Mouse (Mus musculus) intestine, embryonic 15.5 days (tissue): ENCODE data around the gene Fndc3b. TPM values are rescaled to one million over a fixed set of nuclear protein-coding genes. Genes with fewer than 3 reads are reported as not detected.
A peak's percentile ranks its signal among the peaks of the same experiment; 100 is the strongest.

ENCODE experiments used
- ATAC-seq: fragments of 200-750 bp; cut with Nextera tagmentation; 2 replicates; pipeline ENCODE4 v1.8.0; 2017; ENCODE audit warnings: moderate TSS enrichment, moderate library complexity
- H3K27ac ChIP-seq: fragments of 300-500 bp; sonication (generic); 2 replicates; pipeline ENCODE4 v1.5.1; 2015; ENCODE audit warnings: mild to moderate bottlenecking, inconsistent platforms
- H3K27me3 ChIP-seq: fragments of 300-500 bp; sonication (generic); replicated peaks from 2 replicates; pipeline ENCODE4 v1.6.1; 2015; ENCODE audit warnings: inconsistent platforms
- H3K36me3 ChIP-seq: fragments of 300-500 bp; sonication (generic); 2 replicates; pipeline ENCODE4 v1.6.1; 2015; ENCODE audit warnings: inconsistent platforms
- H3K4me1 ChIP-seq: fragments of 300-500 bp; sonication (generic); replicated peaks from 2 replicates; pipeline ENCODE4 v1.6.1; 2015; ENCODE audit warnings: inconsistent platforms
- H3K4me2 ChIP-seq: fragments of 300-500 bp; sonication (generic); replicated peaks from 2 replicates; pipeline ENCODE4 v1.6.1; 2015; ENCODE audit warnings: mild to moderate bottlenecking, inconsistent platforms
- H3K4me3 ChIP-seq: fragments of 300-500 bp; sonication (generic); replicated peaks from 2 replicates; pipeline ENCODE4 v1.5.1; 2015; ENCODE audit warnings: inconsistent platforms
- H3K9ac ChIP-seq: fragments of 300-500 bp; sonication (generic); 2 replicates; pipeline ENCODE4 v1.6.1; 2015; ENCODE audit warnings: inconsistent platforms
- H3K9me3 ChIP-seq: fragments of 300-500 bp; sonication (generic); 2 replicates; pipeline ENCODE4 v1.6.1; 2016; ENCODE audit warnings: inconsistent platforms
- WGBS: fragments of 180-500 bp; shearing (Covaris S2); methylation state at CpG from one replicate; pipeline ENCODE4 v1.1.7; 2015; 5-methylcytosine and 5-hydroxymethylcytosine counted together
- polyA plus RNA-seq: library from polyadenylated mRNA; unstranded; fragments of >200 nt; fragmentation: Nextera tagmentation; extraction: Ambion mirVana; gene quantifications from 2 replicates; pipeline ENCODE4 v1.2.1, GENCODE M21; 2015

Gene Fndc3b
- polyA plus RNA-seq, 1 experiment from 2014 or later = 20.1 TPM

- Histone ChIP-seq H3K36me3 (no peaks in the 10 kb centered on the region), H3K4me2 (no peak overlapping the region), H3K27me3 (no peaks in the 10 kb centered on the region), H3K9ac (no peak overlapping the region), H3K9me3 (no peaks in the 10 kb centered on the region), H3K4me3 (no peak overlapping the region), H3K4me1 (peaks cover 10% of the 10 kb centered on the region), H3K27ac (no peak overlapping the region)
- 84% methylated on average over 10 of the region's 10 CpGs for WGBS
- no peak for ATAC-seq
Measured at GRCm38 (mm10) chr3:27577349-27578025, 133.6 kb downstream of the Fndc3b start.

GRCm38 (mm10) chr3:27574241-27574640, 136.9 kb downstream of the Fndc3b start:
- no peak overlapping the region for H3K4me2 ChIP-seq
- 62% methylated on average over 9 of the region's 9 CpGs for WGBS

GRCm38 (mm10) chr3:27573458-27573857, 137.6 kb downstream of the Fndc3b start:
- 23% methylated on average over 11 of the region's 11 CpGs for WGBS
- Histone ChIP-seq H3K4me2 (no peak overlapping the region), H3K36me3 (no peaks in the 10 kb centered on the region), H3K27me3 (no peaks in the 10 kb centered on the region), H3K27ac (peak overlapping the region; percentile 11; the same call in 1 of the 2 replicates), H3K9me3 (no peaks in the 10 kb centered on the region), H3K4me1 (peaks cover 15% of the 10 kb centered on the region), H3K4me3 (no peak overlapping the region), H3K9ac (no peak overlapping the region)
- ATAC-seq = peak; percentile 62; the same call in 1 of the 2 replicates

More at GRCm38 (mm10) chr3:27574241-27574640, 136.9 kb downstream of the Fndc3b start:
- no peak overlapping the region for H3K27ac ChIP-seq
- H3K36me3 ChIP-seq = no peaks in the 10 kb centered on the region
- H3K9me3 ChIP-seq = no peaks in the 10 kb centered on the region
- ATAC-seq = no peak
- peaks cover 15% of the 10 kb centered on the region for H3K4me1 ChIP-seq
- no peaks in the 10 kb centered on the region for H3K27me3 ChIP-seq
- no peak overlapping the region for H3K9ac ChIP-seq
- no peak overlapping the region for H3K4me3 ChIP-seq

- Histone ChIP-seq H3K9me3 (no peaks in the 10 kb centered on the region), H3K4me1 (peaks cover 15% of the 10 kb centered on the region), H3K27me3 (no peaks in the 10 kb centered on the region), H3K27ac (no peak overlapping the region), H3K4me3 (no peak overlapping the region), H3K36me3 (no peaks in the 10 kb centered on the region), H3K9ac (no peak overlapping the region), H3K4me2 (no peak overlapping the region)
- 35% methylated on average over 6 of the region's 6 CpGs for WGBS
- ATAC-seq = peak; percentile 72
Measured at GRCm38 (mm10) chr3:27572305-27572704, 138.8 kb downstream of the Fndc3b start.

GRCm38 (mm10) chr3:27565314-27565713, 145.8 kb downstream of the Fndc3b start:
- Histone ChIP-seq H3K27me3 (no peaks in the 10 kb centered on the region), H3K4me1 (0 out of 2 replicates have a peak, but pooled peaks cover 3% of the 10 kb centered on the region), H3K27ac (no peak overlapping the region), H3K9me3 (no peaks in the 10 kb centered on the region), H3K4me2 (no peak overlapping the region), H3K9ac (no peak overlapping the region), H3K36me3 (no peaks in the 10 kb centered on the region), H3K4me3 (no peak overlapping the region)
- ATAC-seq = peak; percentile 42; the same call in 1 of the 2 replicates
- WGBS = 70% methylated on average over 4 of the region's 4 CpGs

- ATAC-seq = peak; percentile 80
Measured at GRCm38 (mm10) chr3:27563047-27563624, 148.0 kb downstream of the Fndc3b start.

GRCm38 (mm10) chr3:27562476-27562875, 148.6 kb downstream of the Fndc3b start:
- H3K36me3 ChIP-seq = no peaks in the 10 kb centered on the region
- no peaks in the 10 kb centered on the region for H3K9me3 ChIP-seq
- no peak overlapping the region for H3K27ac ChIP-seq
- ATAC-seq = no peak
- H3K9ac ChIP-seq = no peak overlapping the region
- no peaks in the 10 kb centered on the region for H3K27me3 ChIP-seq
- H3K4me3 ChIP-seq = no peak overlapping the region
- no peak overlapping the region for H3K4me2 ChIP-seq
- WGBS = 91% methylated on average over 3 of the region's 3 CpGs
- H3K4me1 ChIP-seq = peaks cover 5% of the 10 kb centered on the region; the same call in 1 of the 2 replicates

More at GRCm38 (mm10) chr3:27563047-27563624, 148.0 kb downstream of the Fndc3b start:
- Histone ChIP-seq H3K9ac (no peak overlapping the region), H3K36me3 (no peaks in the 10 kb centered on the region), H3K27me3 (no peaks in the 10 kb centered on the region), H3K4me2 (no peak overlapping the region), H3K9me3 (no peaks in the 10 kb centered on the region), H3K4me1 (0 out of 2 replicates have a peak, but pooled peaks cover 3% of the 10 kb centered on the region), H3K4me3 (no peak overlapping the region), H3K27ac (peak overlapping the region; percentile 42; the same call in 1 of the 2 replicates)
- 72% methylated on average over 5 of the region's 5 CpGs for WGBS

- Histone ChIP-seq H3K9ac (no peak overlapping the region), H3K9me3 (no peaks in the 10 kb centered on the region)
- 97% methylated on average over 2 of the region's 2 CpGs for WGBS
Measured at GRCm38 (mm10) chr3:27561921-27562320, 149.2 kb downstream of the Fndc3b start.

GRCm38 (mm10) chr3:27559316-27559715, 151.8 kb downstream of the Fndc3b start:
- no peak for ATAC-seq
- no peak overlapping the region for H3K4me2 ChIP-seq
- no peaks in the 10 kb centered on the region for H3K9me3 ChIP-seq
- H3K27me3 ChIP-seq = no peaks in the 10 kb centered on the region
- H3K27ac ChIP-seq = no peak overlapping the region
- H3K4me3 ChIP-seq = no peak overlapping the region
- no peaks in the 10 kb centered on the region for H3K36me3 ChIP-seq
- 45% methylated on average over 4 of the region's 4 CpGs for WGBS
- H3K4me1 ChIP-seq = peaks cover 8% of the 10 kb centered on the region; the same call in 1 of the 2 replicates
- no peak overlapping the region for H3K9ac ChIP-seq

More at GRCm38 (mm10) chr3:27561921-27562320, 149.2 kb downstream of the Fndc3b start:
- Histone ChIP-seq H3K36me3 (no peaks in the 10 kb centered on the region), H3K4me3 (no peak overlapping the region), H3K27me3 (no peaks in the 10 kb centered on the region), H3K4me2 (no peak overlapping the region), H3K27ac (no peak overlapping the region), H3K4me1 (peaks cover 8% of the 10 kb centered on the region; the same call in 1 of the 2 replicates)
- ATAC-seq = no peak

GRCm38 (mm10) chr3:27557100-27558004, 153.8 kb downstream of the Fndc3b start:
- Histone ChIP-seq H3K27ac (no peak overlapping the region), H3K9me3 (no peaks in the 10 kb centered on the region), H3K4me1 (peaks cover 4% of the 10 kb centered on the region; the same call in 1 of the 2 replicates), H3K4me2 (no peak overlapping the region), H3K36me3 (no peaks in the 10 kb centered on the region), H3K27me3 (no peaks in the 10 kb centered on the region), H3K4me3 (no peak overlapping the region), H3K9ac (no peak overlapping the region)
- WGBS = 75% methylated on average over 4 of the region's 4 CpGs
- no peak for ATAC-seq

- Histone ChIP-seq H3K27ac (no peak overlapping the region), H3K36me3 (no peaks in the 10 kb centered on the region), H3K9ac (no peak overlapping the region), H3K4me1 (peaks cover 4% of the 10 kb centered on the region; the same call in 1 of the 2 replicates), H3K9me3 (no peaks in the 10 kb centered on the region), H3K4me2 (no peak overlapping the region), H3K27me3 (no peaks in the 10 kb centered on the region), H3K4me3 (no peak overlapping the region)
- WGBS = 89% methylated on average over 3 of the region's 3 CpGs
- no peak for ATAC-seq
Measured at GRCm38 (mm10) chr3:27555401-27555940, 155.6 kb downstream of the Fndc3b start.

GRCm38 (mm10) chr3:27554325-27554724, 156.8 kb downstream of the Fndc3b start:
- H3K9me3 ChIP-seq = no peaks in the 10 kb centered on the region
- H3K4me1 ChIP-seq = peaks cover 4% of the 10 kb centered on the region; the same call in 1 of the 2 replicates
- no peak for ATAC-seq
- WGBS = 84% methylated on average over 3 of the region's 3 CpGs
- H3K4me2 ChIP-seq = no peak overlapping the region
- H3K4me3 ChIP-seq = no peak overlapping the region
- no peaks in the 10 kb centered on the region for H3K27me3 ChIP-seq
- no peak overlapping the region for H3K9ac ChIP-seq
- H3K27ac ChIP-seq = no peak overlapping the region
- H3K36me3 ChIP-seq = no peaks in the 10 kb centered on the region
